Comparison of ENCODE assay signal across 13 mouse cellular contexts in genomic region chr6:144271326-144271725, GRCm38 (mm10).
DNase-seq lines count a peak whose midpoint lies in the region; ATAC-seq and TF ChIP-seq lines count a peak whose summit lies in the region.
"Had no signal": no experiment of that assay in that cellular context is flagged by ENCODE, and none has a peak within 500 bp of the region (broad histone marks: within the 10 kb centered on the region; RNA-seq: fewer than 3 reads in every experiment).

No protein-coding gene starts in this region.

- no peak overlapping the region for H3K4me2 ChIP-seq in hindbrain, postnatal 0 days (ENCODE audit: low read depth, low read length)
- no peak overlapping the region for H3K4me2 ChIP-seq in hindbrain, embryonic 14.5 days (replicated peaks)
- no peak overlapping the region for H3K4me2 ChIP-seq in lung, postnatal 0 days (replicated peaks; ENCODE audit: low read depth, low read length)
- H3K4me2 ChIP-seq: heart, embryonic 13.5 days; liver, embryonic 15.5 days had no signal

- DNase-seq in hindbrain, postnatal 0 days (ENCODE audit: low spot score), result no peak
- DNase-seq in hindbrain, embryonic 14.5 days (ENCODE audit: low spot score), result no peak
- no peak for DNase-seq in lung, postnatal 0 days (ENCODE audit: low spot score)
- DNase-seq in lung, postnatal 25 days (ENCODE audit: low spot score), result no peak
- DNase-seq in T-cell, adult 2 months (ENCODE audit: low spot score), result peak; percentile 6
- DNase-seq in thymus, postnatal 25 days, result peak; percentile 15
- DNase-seq in heart, embryonic 10.5 days (ENCODE audit: low spot score), result no peak
- no peak for DNase-seq in ovary, postnatal 36 days (ENCODE audit: low spot score)
- DNase-seq: spleen, adult 18-20 months had no signal

- H3K4me1 ChIP-seq in hindbrain, postnatal 0 days (ENCODE audit: insufficient read depth, low read length), result no peaks in the 10 kb centered on the region
- H3K4me1 ChIP-seq in hindbrain, embryonic 14.5 days (replicated peaks; ENCODE audit: control insufficient read depth, insufficient read depth, low read length), result no peaks in the 10 kb centered on the region
- no peaks in the 10 kb centered on the region for H3K4me1 ChIP-seq in lung, postnatal 0 days (ENCODE audit: insufficient read depth, low read depth, low read length)
- peaks cover 6% of the 10 kb centered on the region for H3K4me1 ChIP-seq in heart, embryonic 10.5 days
- H3K4me1 ChIP-seq: heart, embryonic 13.5 days; liver, embryonic 15.5 days had no signal

- no peak for TF ChIP-seq EP300 in lung, postnatal 0 days (IDR thresholded peaks at IDR 0.05)

- peak; percentile 49 for TF ChIP-seq CTCF in hindbrain, postnatal 0 days (IDR thresholded peaks at IDR 0.05; ENCODE audit: low read depth)
- peak; percentile 55 for TF ChIP-seq CTCF in lung, postnatal 0 days (IDR thresholded peaks at IDR 0.05)

- no peaks in the 10 kb centered on the region for H3K27me3 ChIP-seq in hindbrain, postnatal 0 days (ENCODE audit: insufficient read depth, low read length)
- no peaks in the 10 kb centered on the region for H3K27me3 ChIP-seq in hindbrain, embryonic 14.5 days (ENCODE audit: control insufficient read depth, insufficient read depth, low read length)
- no peaks in the 10 kb centered on the region for H3K27me3 ChIP-seq in lung, postnatal 0 days (replicated peaks; ENCODE audit: insufficient read depth, low read length)
- no peaks in the 10 kb centered on the region for H3K27me3 ChIP-seq in heart, embryonic 10.5 days (ENCODE audit: insufficient read depth, poor library complexity, severe bottlenecking)
- H3K27me3 ChIP-seq: heart, embryonic 13.5 days; liver, embryonic 15.5 days had no signal

- WGBS in hindbrain, postnatal 0 days, result 88% methylated on average over 2 of the region's 2 CpGs
- 88% methylated on average over 2 of the region's 2 CpGs for WGBS in hindbrain, embryonic 14.5 days
- WGBS in lung, postnatal 0 days, result 89% methylated on average over 2 of the region's 2 CpGs
- 88% methylated on average over 2 of the region's 2 CpGs for WGBS in heart, embryonic 10.5 days

- no peaks in the 10 kb centered on the region for H3K36me3 ChIP-seq in hindbrain, postnatal 0 days (ENCODE audit: insufficient read depth, low read length)
- no peaks in the 10 kb centered on the region for H3K36me3 ChIP-seq in hindbrain, embryonic 14.5 days (replicated peaks; ENCODE audit: control insufficient read depth, insufficient read depth)
- no peaks in the 10 kb centered on the region for H3K36me3 ChIP-seq in lung, postnatal 0 days (ENCODE audit: insufficient read depth, low read length)
- H3K36me3 ChIP-seq in heart, embryonic 10.5 days, result no peaks in the 10 kb centered on the region
- H3K36me3 ChIP-seq: heart, embryonic 13.5 days; liver, embryonic 15.5 days had no signal

- no peak overlapping the region for H3K4me3 ChIP-seq in hindbrain, postnatal 0 days (ENCODE audit: low read length)
- H3K4me3 ChIP-seq in hindbrain, embryonic 14.5 days (replicated peaks; ENCODE audit: low read length), result no peak overlapping the region
- no peak overlapping the region for H3K4me3 ChIP-seq in lung, postnatal 0 days (ENCODE audit: low read depth, low read length)
- no peak overlapping the region for H3K4me3 ChIP-seq in heart, embryonic 10.5 days
- H3K4me3 ChIP-seq: heart, embryonic 13.5 days; liver, embryonic 15.5 days had no signal

- ATAC-seq in hindbrain, postnatal 0 days, result no peak
- ATAC-seq in hindbrain, embryonic 14.5 days (ENCODE audit: low FRiP score), result no peak
- ATAC-seq in lung, postnatal 0 days, result no peak
- ATAC-seq: inflammation-experienced regulatory T-cells, adult 6 months; midbrain, embryonic 16.5 days had no signal

- no peak overlapping the region for H3K27ac ChIP-seq in hindbrain, postnatal 0 days
- no peak overlapping the region for H3K27ac ChIP-seq in hindbrain, embryonic 14.5 days
- H3K27ac ChIP-seq in lung, postnatal 0 days (ENCODE audit: low read length), result no peak overlapping the region
- H3K27ac ChIP-seq in heart, embryonic 10.5 days, result no peak overlapping the region
- H3K27ac ChIP-seq: heart, embryonic 13.5 days; liver, embryonic 15.5 days had no signal

- no peaks in the 10 kb centered on the region for H3K9me3 ChIP-seq in hindbrain, postnatal 0 days (ENCODE audit: low read length)
- H3K9me3 ChIP-seq in hindbrain, embryonic 14.5 days (ENCODE audit: control insufficient read depth, low read length), result no peaks in the 10 kb centered on the region
- H3K9me3 ChIP-seq in lung, postnatal 0 days (ENCODE audit: low read length), result no peaks in the 10 kb centered on the region
- no peaks in the 10 kb centered on the region for H3K9me3 ChIP-seq in heart, embryonic 10.5 days
- H3K9me3 ChIP-seq: heart, embryonic 13.5 days; liver, embryonic 15.5 days had no signal

- H3K9ac ChIP-seq in hindbrain, postnatal 0 days (replicated peaks; ENCODE audit: low read length), result no peak overlapping the region
- H3K9ac ChIP-seq in hindbrain, embryonic 14.5 days, result no peak overlapping the region
- no peak overlapping the region for H3K9ac ChIP-seq in lung, postnatal 0 days (replicated peaks; ENCODE audit: low read depth)
- H3K9ac ChIP-seq: heart, embryonic 13.5 days; liver, embryonic 15.5 days had no signal

Comparison
In these comparisons a context has a peak if more than half of its experiments do, and no peak if none do; other contexts are left out.
1. DNase-seq: peak in T-cell, adult 2 months (single experiment) and thymus, postnatal 25 days (single experiment); none in hindbrain, postnatal 0 days (single experiment), hindbrain, embryonic 14.5 days (single experiment), lung, postnatal 0 days (single experiment), lung, postnatal 25 days (single experiment), heart, embryonic 10.5 days (single experiment) and ovary, postnatal 36 days (single experiment).